Mouse (Mus musculus) forebrain, embryonic 13.5 days (tissue): ENCODE results near the gene Hist2h2ab. TPM values are rescaled to one million over a fixed set of nuclear protein-coding genes. Genes with fewer than 3 reads are reported as not detected.
"Not testable (repeated sequence)": the region's sequence is repeated elsewhere in the genome, so short reads cannot be mapped to it uniquely, and the experiment has no call there.

Experiments
- ATAC-seq: fragments of 200-750 bp; cut with Nextera tagmentation; 2 replicates; pipeline ENCODE4 v1.8.0; 2017
- H3K27ac ChIP-seq: fragments of 300-500 bp; sonication (generic); 2 replicates; pipeline ENCODE4 v1.5.1; 2015; ENCODE audit warnings: inconsistent platforms, mild to moderate bottlenecking, moderate library complexity
- H3K27me3 ChIP-seq: fragments of 300-500 bp; sonication (generic); 2 replicates; pipeline ENCODE4 v1.6.1; 2015; ENCODE audit warnings: mild to moderate bottlenecking, inconsistent platforms
- H3K36me3 ChIP-seq: fragments of 300-500 bp; sonication (generic); 2 replicates; pipeline ENCODE4 v1.6.1; 2015; ENCODE audit warnings: mild to moderate bottlenecking, inconsistent platforms; ENCODE audit not compliant: poor library complexity, severe bottlenecking
- H3K4me1 ChIP-seq: fragments of 300-500 bp; sonication (generic); 2 replicates; pipeline ENCODE4 v1.6.1; 2015; ENCODE audit warnings: inconsistent platforms
- H3K4me2 ChIP-seq: fragments of 300-500 bp; sonication (generic); 2 replicates; pipeline ENCODE4 v1.6.1; 2015; ENCODE audit warnings: inconsistent platforms, mild to moderate bottlenecking, moderate library complexity
- H3K4me3 ChIP-seq: fragments of 300-500 bp; sonication (generic); 2 replicates; pipeline ENCODE4 v1.5.1; 2015; ENCODE audit warnings: mild to moderate bottlenecking, inconsistent platforms
- H3K9ac ChIP-seq: fragments of 300-500 bp; sonication (generic); 2 replicates; pipeline ENCODE4 v1.6.1; 2015; ENCODE audit warnings: mild to moderate bottlenecking, inconsistent platforms
- H3K9me3 ChIP-seq: fragments of 300-500 bp; sonication (generic); replicated peaks from 2 replicates; pipeline ENCODE4 v1.6.1; 2016; ENCODE audit warnings: inconsistent platforms
- WGBS: fragments of 180-500 bp; shearing (Covaris S2); methylation state at CpG from one replicate; pipeline ENCODE4 v1.1.7; 2015; 5-methylcytosine and 5-hydroxymethylcytosine counted together
- polyA plus RNA-seq: library from polyadenylated mRNA; unstranded; fragments of >200 nt; fragmentation: Nextera tagmentation; extraction: Ambion mirVana; gene quantifications from 2 replicates; pipeline ENCODE4 v1.2.1, GENCODE M21; 2015

Hist2h2ab gene
- polyA plus RNA-seq, 1 experiment from 2014 or later = 2.2 TPM

DNA sequence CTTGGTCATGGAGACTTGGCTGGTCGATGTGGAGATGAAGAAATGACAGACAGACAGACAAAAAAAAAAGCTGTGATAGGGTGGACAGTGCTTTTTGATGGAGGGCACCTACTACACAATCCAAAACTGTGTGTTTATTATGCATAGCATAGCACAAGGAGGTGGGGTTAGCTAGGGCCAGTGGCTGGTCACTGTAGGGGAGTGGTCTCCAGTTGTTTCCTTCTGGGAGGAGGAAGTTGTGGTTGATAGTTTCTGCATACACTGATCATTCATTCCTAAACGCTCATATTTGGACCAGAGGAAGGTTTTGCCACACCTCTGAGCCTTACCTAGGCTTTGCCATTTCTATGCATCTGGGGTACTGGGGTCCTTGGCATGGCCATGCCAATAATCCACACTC is 10.7 kb downstream of the Hist2h2ab start:
- Histone ChIP-seq H3K9ac (no peak overlapping the region), H3K4me1 (peaks cover 6% of the 10 kb centered on the region), H3K27me3 (no peaks in the 10 kb centered on the region), H3K27ac (no peak overlapping the region), H3K4me3 (no peak overlapping the region), H3K4me2 (no peak overlapping the region), H3K36me3 (no peaks in the 10 kb centered on the region), H3K9me3 (no peaks in the 10 kb centered on the region)
- ATAC-seq = no peak
- 89% methylated on average over 2 of the region's 2 CpGs for WGBS

DNA sequence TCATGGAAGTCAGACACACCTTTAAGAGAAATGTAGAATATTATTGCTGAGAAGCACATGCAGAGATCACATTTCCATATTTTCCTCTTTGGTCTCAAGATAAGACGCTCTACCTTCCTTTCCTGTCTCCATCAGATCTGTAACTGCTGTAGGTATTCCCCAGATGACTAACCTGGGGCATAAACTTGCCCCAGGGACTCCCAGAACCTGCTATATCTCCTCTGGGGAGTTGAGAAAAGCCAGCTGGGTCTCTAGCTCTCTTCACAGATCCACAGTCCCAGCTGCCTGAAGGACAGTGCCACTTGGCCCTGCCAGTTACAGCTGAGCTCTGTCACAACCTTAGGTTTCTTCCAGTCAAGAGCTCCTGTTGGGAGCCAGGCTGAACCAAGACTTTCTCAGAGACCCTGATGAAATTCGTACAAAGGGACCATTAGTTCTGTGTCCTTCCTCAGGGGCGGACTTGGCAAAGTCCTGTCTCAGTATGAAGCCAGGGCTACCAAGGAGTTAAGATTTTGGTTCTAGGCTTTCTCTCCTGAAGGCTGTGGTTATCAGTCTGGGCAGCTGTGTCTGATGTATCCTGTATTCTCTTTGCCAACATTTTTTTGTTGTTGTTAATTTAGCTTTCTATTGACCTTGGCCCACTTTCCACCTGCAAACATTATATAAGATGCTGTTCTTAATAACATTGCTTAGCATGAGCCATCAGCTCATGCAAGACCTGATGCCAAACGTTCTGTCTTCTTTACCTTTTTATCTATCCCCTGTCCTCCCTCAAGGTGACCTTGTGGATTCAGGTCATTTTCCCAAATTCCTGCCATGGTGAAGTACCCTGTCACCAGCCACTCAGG is 11.5 kb downstream of the Hist2h2ab start:
- 82% methylated on average over 4 of the region's 4 CpGs for WGBS
- H3K36me3 ChIP-seq = no peaks in the 10 kb centered on the region
- H3K27me3 ChIP-seq = no peaks in the 10 kb centered on the region
- no peaks in the 10 kb centered on the region for H3K9me3 ChIP-seq
- no peak overlapping the region for H3K27ac ChIP-seq
- no peak for ATAC-seq
- H3K4me3 ChIP-seq = no peak overlapping the region
- H3K4me2 ChIP-seq = no peak overlapping the region
- H3K4me1 ChIP-seq = no peaks in the 10 kb centered on the region
- H3K9ac ChIP-seq = no peak overlapping the region

DNA sequence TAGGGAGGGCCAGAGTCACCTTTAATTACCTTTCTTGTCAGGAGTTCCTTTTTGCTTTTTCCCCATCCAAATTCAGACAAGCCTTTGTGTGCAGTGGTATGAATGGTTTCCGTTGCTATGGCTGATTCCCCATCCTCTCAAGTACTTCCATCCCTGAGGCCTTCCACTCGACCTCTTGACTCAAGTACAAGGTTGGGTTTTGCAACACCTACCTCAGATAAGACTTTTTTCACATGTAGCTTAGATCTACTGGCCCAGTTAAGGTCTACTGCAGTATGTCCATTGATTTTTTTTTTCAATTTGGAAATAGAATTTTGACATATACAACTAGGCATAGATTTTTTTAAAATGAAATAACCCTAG is 12.1 kb downstream of the Hist2h2ab start:
- Histone ChIP-seq H3K36me3 (no peaks in the 10 kb centered on the region), H3K27me3 (no peaks in the 10 kb centered on the region), H3K9ac (no peak overlapping the region), H3K4me3 (no peak overlapping the region), H3K27ac (no peak overlapping the region), H3K4me2 (no peak overlapping the region), H3K4me1 (peaks cover 4% of the 10 kb centered on the region), H3K9me3 (no peaks in the 10 kb centered on the region)
- ATAC-seq = no peak
- 62% methylated on average over 2 of the region's 2 CpGs for WGBS

DNA sequence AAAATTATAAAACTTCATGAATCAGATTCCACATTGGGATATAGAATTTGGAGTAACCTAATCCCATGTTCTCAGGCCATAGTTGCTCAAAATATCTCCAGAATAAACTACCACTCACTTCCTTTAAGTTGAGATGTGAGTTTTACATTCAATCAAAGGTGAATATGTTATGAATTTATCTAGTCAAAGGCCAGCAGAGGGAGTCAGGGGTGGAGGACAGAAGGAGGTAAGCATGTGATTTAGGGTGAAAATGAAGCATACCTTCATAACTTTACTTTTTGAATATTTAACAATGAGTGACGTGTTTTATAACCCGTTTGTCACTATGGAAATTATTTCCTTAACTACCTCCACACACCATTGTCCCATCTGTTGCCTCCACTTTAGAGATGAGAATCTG is 15.2 kb downstream of the Hist2h2ab start:
- Histone ChIP-seq H3K4me3 (no peak overlapping the region), H3K4me1 (peaks cover 19% of the 10 kb centered on the region), H3K9ac (no peak overlapping the region), H3K9me3 (no peaks in the 10 kb centered on the region), H3K27me3 (no peaks in the 10 kb centered on the region), H3K27ac (no peak overlapping the region), H3K4me2 (no peak overlapping the region), H3K36me3 (no peaks in the 10 kb centered on the region)
- no peak for ATAC-seq
- WGBS = 85% methylated on average over 2 of the region's 2 CpGs

DNA sequence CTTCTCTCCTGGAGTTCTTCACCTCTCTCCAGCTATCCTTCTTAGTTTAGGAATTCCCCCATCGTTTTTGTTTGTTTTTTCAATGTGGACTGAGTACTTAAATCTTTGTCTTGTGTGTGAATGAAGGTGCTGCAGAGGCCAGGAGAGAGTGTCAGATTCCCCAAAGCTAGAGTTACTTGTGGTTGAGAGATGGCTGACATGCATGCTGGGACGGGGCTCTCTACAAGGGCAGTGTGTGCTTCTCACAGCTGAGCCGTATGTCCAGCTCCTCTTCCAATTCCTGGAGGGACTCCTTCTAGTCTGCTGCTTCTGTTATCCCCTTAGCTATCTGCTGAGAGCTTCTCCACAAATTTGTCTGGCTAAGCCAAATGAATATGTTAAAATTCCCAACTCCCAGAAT is 16.2 kb downstream of the Hist2h2ab start:
- no peak overlapping the region for H3K4me3 ChIP-seq
- H3K4me1 ChIP-seq = peaks cover 22% of the 10 kb centered on the region
- no peak overlapping the region for H3K4me2 ChIP-seq
- no peak overlapping the region for H3K27ac ChIP-seq
- H3K9ac ChIP-seq = no peak overlapping the region
- H3K36me3 ChIP-seq = no peaks in the 10 kb centered on the region
- no peaks in the 10 kb centered on the region for H3K9me3 ChIP-seq
- WGBS = 73% methylated on average over 3 of the region's 3 CpGs
- no peaks in the 10 kb centered on the region for H3K27me3 ChIP-seq
- ATAC-seq = no peak

DNA sequence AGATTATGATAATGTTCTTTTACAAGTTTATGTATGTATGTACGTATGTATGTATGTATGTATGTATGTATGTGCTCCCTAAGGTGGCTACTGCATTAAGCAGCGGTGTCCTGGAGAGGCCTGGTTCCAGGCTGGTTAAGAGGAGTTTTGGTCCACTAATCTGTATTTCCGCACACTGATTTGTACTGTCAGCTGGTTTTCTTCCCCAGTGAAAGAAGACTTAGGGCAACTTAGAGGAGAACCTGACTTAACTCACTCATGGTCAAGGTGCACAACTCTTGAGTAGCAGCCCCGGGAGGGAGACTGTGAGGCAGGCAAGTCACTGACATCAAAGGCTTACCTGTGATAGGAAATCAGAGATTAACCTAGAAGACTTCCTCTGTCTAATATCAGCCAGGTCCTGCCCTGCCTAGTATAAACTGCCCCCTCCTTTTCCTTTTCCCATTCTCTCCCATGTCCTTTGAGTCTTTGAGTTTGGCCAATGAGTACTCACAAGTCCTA is 17.2 kb downstream of the Hist2h2ab start:
- Histone ChIP-seq H3K4me2 (peak overlapping the region; percentile 64), H3K27ac (peak overlapping the region; percentile 81; the same call in 1 of the 2 replicates), H3K4me1 (peaks cover 27% of the 10 kb centered on the region), H3K9me3 (no peaks in the 10 kb centered on the region), H3K4me3 (peak overlapping the region; percentile 48), H3K9ac (peak overlapping the region; percentile 78), H3K36me3 (no peaks in the 10 kb centered on the region), H3K27me3 (no peaks in the 10 kb centered on the region)
- no peak for ATAC-seq
- 81% methylated on average over 4 of the region's 4 CpGs for WGBS

DNA sequence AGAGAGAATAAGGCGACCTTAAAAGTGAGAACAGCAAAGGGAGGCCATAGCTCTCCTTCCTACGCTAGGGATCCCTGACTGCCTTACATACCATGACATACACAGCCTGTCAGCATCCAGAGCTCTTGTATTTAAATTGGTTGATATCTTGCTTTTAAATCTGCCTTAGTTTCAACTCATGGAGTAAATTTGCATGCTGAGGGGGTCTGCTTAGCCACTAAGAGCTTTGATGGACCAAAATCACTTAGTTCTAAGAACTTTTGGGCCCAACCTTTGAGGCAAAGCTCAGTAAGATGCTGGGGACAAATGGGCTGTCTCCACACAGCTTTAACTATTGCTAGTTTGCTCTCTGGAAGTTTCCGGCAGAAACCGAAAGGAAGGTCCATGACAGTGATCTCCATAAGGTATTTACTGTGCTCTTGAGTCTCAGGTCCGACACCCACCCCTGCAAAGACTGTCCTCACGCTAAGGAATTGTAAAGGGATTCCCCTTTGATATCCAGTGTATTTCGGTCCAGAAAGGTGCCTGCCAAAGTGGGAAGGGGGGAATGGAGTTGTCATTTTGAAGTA is 17.8 kb downstream of the Hist2h2ab start:
- Histone ChIP-seq H3K4me3 (peak overlapping the region; percentile 48), H3K36me3 (no peaks in the 10 kb centered on the region), H3K9ac (peak overlapping the region; percentile 78), H3K4me2 (peak overlapping the region; percentile 64), H3K27me3 (no peaks in the 10 kb centered on the region), H3K4me1 (peaks cover 27% of the 10 kb centered on the region), H3K9me3 (no peaks in the 10 kb centered on the region), H3K27ac (peak overlapping the region; percentile 81)
- ATAC-seq = no peak
- WGBS = 21% methylated on average over 7 of the region's 7 CpGs

DNA sequence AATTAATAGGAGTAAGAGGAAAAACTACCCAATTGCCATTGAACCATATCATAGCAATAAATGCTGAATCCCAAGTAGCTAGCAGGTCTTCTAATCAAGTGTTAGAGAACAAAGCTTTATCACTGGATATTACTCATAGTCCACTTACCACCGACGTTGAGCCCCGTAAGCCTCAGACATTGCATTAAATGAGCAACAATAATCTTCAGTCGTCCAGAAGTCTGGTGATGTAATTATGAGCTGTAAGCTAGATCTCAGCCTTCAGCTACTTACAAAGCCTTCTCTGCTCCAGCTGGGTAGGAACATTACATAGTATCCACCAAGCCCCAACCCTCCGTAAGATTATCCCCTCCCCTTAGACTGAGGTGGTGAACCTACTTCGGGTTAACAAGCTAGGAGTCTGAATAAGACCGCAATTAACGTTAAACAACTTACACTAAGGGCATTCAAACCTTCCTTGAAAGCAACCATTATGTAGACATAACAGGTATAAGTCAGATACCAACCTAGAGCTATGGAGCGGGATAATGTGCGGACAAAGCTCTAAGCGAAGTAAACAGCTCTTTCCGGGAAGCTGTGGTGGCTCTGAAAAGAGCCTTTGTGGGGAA is 18.3 kb downstream of the Hist2h2ab start:
- Histone ChIP-seq H3K27ac (peak overlapping the region; percentile 81), H3K4me3 (peak overlapping the region; percentile 48), H3K4me2 (peak overlapping the region; percentile 64), H3K4me1 (peaks cover 27% of the 10 kb centered on the region), H3K27me3 (no peaks in the 10 kb centered on the region), H3K9me3 (no peaks in the 10 kb centered on the region), H3K9ac (peak overlapping the region; percentile 78), H3K36me3 (no peaks in the 10 kb centered on the region)
- no peak for ATAC-seq
- WGBS = under 1% methylated on average over 12 of the region's 12 CpGs

DNA sequence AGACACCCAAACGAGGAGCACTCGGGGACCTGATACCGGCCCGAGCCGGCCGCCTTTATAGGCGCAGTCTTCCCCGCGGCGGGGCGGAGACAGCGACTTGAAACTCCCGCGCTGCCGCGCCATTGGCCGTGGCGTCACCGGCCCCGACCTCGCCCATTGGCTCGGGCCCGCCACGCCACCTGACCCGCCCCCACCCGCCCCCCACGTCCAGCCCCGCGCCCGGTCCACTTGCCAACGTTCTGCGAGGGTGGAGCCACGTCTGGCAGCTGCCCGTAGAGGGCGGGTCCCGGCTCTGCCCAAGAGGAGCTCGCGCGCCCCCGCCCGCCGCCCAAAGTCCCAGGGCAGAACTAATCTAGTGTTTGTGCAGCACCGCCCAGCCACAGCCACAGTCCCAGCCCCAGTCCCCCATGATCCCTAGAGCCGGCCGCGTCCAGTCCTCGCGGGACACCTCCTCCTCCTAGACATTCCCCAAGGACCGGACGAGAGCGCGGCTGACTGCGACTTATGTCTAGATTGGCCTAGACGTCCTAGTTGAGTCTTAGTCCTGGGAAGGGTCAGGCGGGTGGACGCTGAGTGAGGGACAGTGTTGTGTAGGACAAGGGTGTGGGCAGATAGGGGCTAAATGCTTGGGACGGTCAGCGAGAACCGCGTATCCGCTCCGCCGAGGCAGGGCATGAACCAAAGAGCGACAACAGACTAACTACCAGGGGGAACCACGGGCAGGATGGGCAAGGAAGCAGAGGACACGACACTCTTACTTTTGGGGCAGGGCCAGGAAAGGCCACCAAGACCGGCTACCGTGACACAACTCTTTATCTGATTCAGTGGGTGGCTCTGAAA is 19.5 kb downstream of the Hist2h2ab start, which contains the start of gene Hist2h3c2:
TSS of gene Hist2h3c2 (minus strand) at position 174 of the 840 bp plus-strand sequence.
- Histone ChIP-seq H3K4me1 (peaks cover 33% of the 10 kb centered on the region), H3K9ac (peak within 1 kb of the TSS; percentile 78), H3K4me3 (peak within 1 kb of the TSS; percentile 48), H3K27ac (peak within 1 kb of the TSS; percentile 81), H3K4me2 (peak within 1 kb of the TSS; percentile 64)
- peak; percentile 90 for ATAC-seq
- H3K9me3 ChIP-seq, H3K36me3 ChIP-seq, H3K27me3 ChIP-seq: not testable (repeated sequence)
- WGBS = 0% methylated on average over 9 of the region's 68 CpGs

DNA sequence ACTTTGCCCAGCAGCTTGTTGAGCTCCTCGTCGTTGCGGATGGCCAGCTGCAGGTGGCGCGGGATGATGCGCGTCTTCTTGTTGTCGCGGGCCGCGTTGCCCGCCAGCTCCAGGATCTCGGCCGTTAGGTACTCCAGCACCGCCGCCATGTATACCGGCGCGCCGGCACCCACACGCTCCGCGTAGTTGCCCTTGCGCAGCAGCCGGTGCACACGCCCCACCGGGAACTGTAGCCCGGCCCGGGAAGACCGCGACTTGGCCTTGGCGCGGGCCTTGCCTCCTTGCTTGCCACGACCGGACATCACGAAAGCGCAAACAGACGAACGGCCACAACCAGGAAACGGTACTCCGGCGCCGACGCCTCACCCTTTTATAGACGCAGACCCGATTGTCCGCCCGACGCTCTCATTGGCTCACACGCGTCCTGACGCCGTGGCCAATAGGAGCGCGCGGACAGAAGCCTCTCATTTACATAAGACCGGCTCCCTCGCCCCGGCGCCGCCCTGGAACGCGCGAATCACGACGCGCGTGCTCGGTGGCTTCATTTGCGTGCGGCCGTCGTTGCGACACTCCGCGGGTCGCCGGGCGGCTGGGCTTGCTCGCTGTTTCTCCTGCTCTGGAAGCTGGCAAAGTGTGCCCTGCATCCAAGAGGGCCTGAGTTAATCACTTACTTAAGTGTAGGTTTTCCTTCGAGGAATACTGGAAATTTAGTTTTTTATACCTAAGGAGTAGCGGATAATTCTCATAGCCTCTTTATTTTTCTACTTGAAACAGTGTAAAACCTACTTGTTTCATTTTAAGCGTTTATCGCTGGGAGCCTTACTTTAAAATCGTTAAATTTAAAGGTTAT is 20.5 kb downstream of the Hist2h2ab start, which contains the start of gene Hist2h2aa2:
TSS of gene Hist2h2aa2 (minus strand) at position 328 of the 850 bp plus-strand sequence.
- H3K27ac ChIP-seq = peak within 1 kb of the TSS; percentile 81
- peak; percentile 87 for ATAC-seq
- H3K9ac ChIP-seq = peak within 1 kb of the TSS; percentile 65
- not testable (repeated sequence) for H3K9me3 ChIP-seq, H3K27me3 ChIP-seq, H3K36me3 ChIP-seq
- 3% methylated on average over 36 of the region's 85 CpGs for WGBS
- H3K4me2 ChIP-seq = peak within 1 kb of the TSS; percentile 51
- peaks cover 41% of the 10 kb centered on the region for H3K4me1 ChIP-seq
- peak within 1 kb of the TSS; percentile 36 for H3K4me3 ChIP-seq

DNA sequence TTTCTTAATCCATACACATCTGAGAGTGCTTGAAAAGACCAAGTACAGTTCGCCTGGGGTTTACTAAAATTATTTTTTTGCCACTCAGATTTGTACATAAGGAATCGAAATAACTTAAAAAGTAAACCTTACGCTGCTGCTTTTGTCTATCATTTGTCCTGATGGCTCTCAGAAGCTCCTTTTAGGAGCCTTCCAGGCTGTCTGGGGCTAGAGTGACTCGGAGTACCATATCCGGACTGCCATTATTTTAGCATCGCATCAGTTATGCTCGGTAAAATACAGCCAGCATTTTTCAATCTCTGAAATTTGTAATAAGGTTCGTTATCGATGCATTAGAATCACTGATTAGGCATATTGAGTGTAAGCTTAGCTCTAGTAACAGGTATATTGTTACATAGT is 21.1 kb downstream of the Hist2h2ab start:
- Histone ChIP-seq H3K9me3 (no peaks in the 10 kb centered on the region), H3K36me3 (no peaks in the 10 kb centered on the region), H3K9ac (peak overlapping the region; percentile 65), H3K27me3 (no peaks in the 10 kb centered on the region), H3K4me2 (peak overlapping the region; percentile 49), H3K4me1 (peaks cover 41% of the 10 kb centered on the region), H3K4me3 (peak overlapping the region; percentile 20; the same call in 1 of the 2 replicates), H3K27ac (peak overlapping the region; percentile 81)
- 72% methylated on average over 9 of the region's 9 CpGs for WGBS
- ATAC-seq = no peak
